Mouse (Mus musculus): ENCODE results near the gene Sox13. TPM values are rescaled to one million over a fixed set of nuclear protein-coding genes. Genes with fewer than 3 reads are reported as not detected.
"Not testable (repeated sequence)": the region's sequence is repeated elsewhere in the genome, so short reads cannot be mapped to it uniquely, and the experiment has no call there.

The Sox13 gene
- polyA plus RNA-seq, 1 experiment from 2014 or later, result 9.0 TPM

DNA sequence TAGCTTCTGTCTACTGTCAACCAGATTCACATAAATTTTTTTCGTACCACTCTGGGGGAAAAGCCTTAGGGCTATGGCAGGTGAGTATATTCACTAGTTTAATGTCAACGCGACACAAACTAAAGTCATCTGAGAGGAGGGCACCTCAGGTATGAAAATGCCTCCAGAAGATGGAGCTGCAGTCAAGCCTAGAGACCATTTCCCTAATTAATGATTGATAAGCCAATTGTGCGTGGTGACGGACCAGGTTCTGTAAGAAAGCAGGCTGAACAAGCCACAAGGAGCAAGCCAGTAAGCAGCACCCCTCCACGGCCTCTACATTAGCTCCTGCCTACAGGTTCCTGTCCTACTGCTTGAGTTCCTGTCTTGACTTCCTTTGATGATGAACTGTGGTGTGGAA, 63.2 kb downstream of the Sox13 start:
- WGBS, result 90% methylated on average over 6 of the region's 6 CpGs
- H3K36me3 ChIP-seq, result no peaks in the 10 kb centered on the region
- H3K27ac ChIP-seq, result no peak overlapping the region
- H3K27me3 ChIP-seq (replicated peaks), result peaks cover 14% of the 10 kb centered on the region; the same call in 1 of the 2 replicates
- H3K4me1 ChIP-seq (replicated peaks), result peaks cover 15% of the 10 kb centered on the region; the same call in 1 of the 2 replicates
- no peak overlapping the region for H3K4me2 ChIP-seq (replicated peaks)
- no peaks in the 10 kb centered on the region; the same call in 1 of the 2 replicates for H3K9me3 ChIP-seq
- no peak for ATAC-seq
- H3K9ac ChIP-seq, result no peak overlapping the region
- no peak overlapping the region for H3K4me3 ChIP-seq (replicated peaks)

DNA sequence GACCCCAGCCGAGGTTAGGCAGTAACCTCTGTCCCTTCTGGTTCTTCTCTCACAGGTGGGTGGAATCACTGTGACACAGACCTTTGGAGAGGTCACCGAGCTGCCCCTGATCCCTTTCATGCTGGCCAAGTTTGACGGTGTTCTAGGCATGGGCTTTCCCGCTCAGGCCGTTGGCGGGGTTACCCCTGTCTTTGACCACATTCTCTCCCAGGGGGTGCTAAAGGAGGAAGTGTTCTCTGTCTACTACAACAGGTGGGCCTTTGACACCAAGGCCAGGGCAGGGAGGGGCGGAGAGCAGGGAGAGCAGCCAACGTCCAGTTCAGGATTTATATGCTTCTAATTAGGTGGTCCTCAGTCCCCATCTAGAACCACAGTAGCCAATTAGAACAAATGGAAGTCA, 67.8 kb downstream of the Sox13 start:
- no peak overlapping the region for H3K4me2 ChIP-seq (replicated peaks)
- H3K27ac ChIP-seq, result no peak overlapping the region
- 0 out of 2 replicates have a peak, but pooled peaks cover 3% of the 10 kb centered on the region for H3K27me3 ChIP-seq (replicated peaks)
- H3K9me3 ChIP-seq, result no peaks in the 10 kb centered on the region; the same call in 1 of the 2 replicates
- no peaks in the 10 kb centered on the region for H3K36me3 ChIP-seq
- H3K9ac ChIP-seq, result no peak overlapping the region
- 58% methylated on average over 8 of the region's 8 CpGs for WGBS
- no peak for ATAC-seq
- H3K4me1 ChIP-seq (replicated peaks), result peaks cover 3% of the 10 kb centered on the region; the same call in 1 of the 2 replicates
- H3K4me3 ChIP-seq (replicated peaks), result no peak overlapping the region

- WGBS, result 48% methylated on average over 15 of the region's 15 CpGs
- Histone ChIP-seq H3K4me1 (replicated peaks) (peaks cover 3% of the 10 kb centered on the region; the same call in 1 of the 2 replicates), H3K4me2 (replicated peaks) (no peak overlapping the region), H3K9me3 (no peaks in the 10 kb centered on the region), H3K27me3 (replicated peaks) (0 out of 2 replicates have a peak, but pooled peaks cover 3% of the 10 kb centered on the region), H3K27ac (no peak overlapping the region), H3K9ac (no peak overlapping the region), H3K4me3 (replicated peaks) (no peak overlapping the region), H3K36me3 (no peaks in the 10 kb centered on the region)
- ATAC-seq, result no peak
These were observed 68.3 kb downstream of the Sox13 start for GRCm38 (mm10) chr1:133355912-133356311.

- H3K27ac ChIP-seq, result no peak overlapping the region
- H3K4me1 ChIP-seq (replicated peaks), result peaks cover 3% of the 10 kb centered on the region; the same call in 1 of the 2 replicates
- H3K9ac ChIP-seq, result no peak overlapping the region
- no peak overlapping the region for H3K4me3 ChIP-seq (replicated peaks)
- 0 out of 2 replicates have a peak, but pooled peaks cover 3% of the 10 kb centered on the region for H3K27me3 ChIP-seq (replicated peaks)
- no peaks in the 10 kb centered on the region for H3K9me3 ChIP-seq
- 37% methylated on average over 5 of the region's 5 CpGs for WGBS
- H3K4me2 ChIP-seq (replicated peaks), result no peak overlapping the region
- no peaks in the 10 kb centered on the region for H3K36me3 ChIP-seq
- no peak for ATAC-seq
These were observed 68.7 kb downstream of the Sox13 start for GRCm38 (mm10) chr1:133355469-133355868.

DNA sequence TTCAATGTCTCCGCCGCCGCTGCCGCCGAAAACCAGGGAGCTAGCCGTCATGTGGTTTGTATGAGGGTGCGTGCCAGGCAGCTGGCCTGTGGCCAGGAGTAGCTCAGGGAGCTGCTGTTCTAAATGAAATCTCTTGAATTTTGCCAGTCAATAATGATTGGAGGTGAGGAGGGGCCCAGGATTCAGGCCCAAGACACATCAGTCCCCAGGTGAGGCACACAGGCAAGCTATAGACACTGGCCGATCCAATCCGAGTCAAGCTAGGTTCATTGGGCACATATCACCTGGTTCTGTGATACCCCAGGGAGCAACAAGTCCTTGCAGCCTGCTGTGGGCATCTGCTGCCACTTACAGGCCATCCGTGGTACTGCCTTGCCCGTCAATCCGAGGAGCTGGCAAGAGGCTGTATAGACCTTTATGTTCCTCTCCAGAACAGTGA, 70.8 kb downstream of the Sox13 start:
- Histone ChIP-seq H3K9ac (no peak overlapping the region), H3K9me3 (no peaks in the 10 kb centered on the region), H3K4me1 (replicated peaks) (peaks cover 3% of the 10 kb centered on the region; the same call in 1 of the 2 replicates), H3K27me3 (replicated peaks) (no peaks in the 10 kb centered on the region), H3K4me2 (replicated peaks) (no peak overlapping the region), H3K27ac (no peak overlapping the region), H3K36me3 (no peaks in the 10 kb centered on the region), H3K4me3 (replicated peaks) (no peak overlapping the region)
- ATAC-seq, result peak; percentile 48; the same call in 1 of the 2 replicates
- 46% methylated on average over 12 of the region's 12 CpGs for WGBS

GRCm38 (mm10) chr1:133351762-133352161, 72.4 kb downstream of the Sox13 start:
- no peak overlapping the region for H3K27ac ChIP-seq
- no peaks in the 10 kb centered on the region for H3K27me3 ChIP-seq (replicated peaks)
- H3K9me3 ChIP-seq, result no peaks in the 10 kb centered on the region
- WGBS, result 55% methylated on average over 9 of the region's 9 CpGs
- no peak overlapping the region for H3K4me3 ChIP-seq (replicated peaks)
- H3K9ac ChIP-seq, result no peak overlapping the region
- H3K36me3 ChIP-seq, result no peaks in the 10 kb centered on the region
- H3K4me2 ChIP-seq (replicated peaks), result no peak overlapping the region
- H3K4me1 ChIP-seq (replicated peaks), result peaks cover 10% of the 10 kb centered on the region
- ATAC-seq, result no peak

DNA sequence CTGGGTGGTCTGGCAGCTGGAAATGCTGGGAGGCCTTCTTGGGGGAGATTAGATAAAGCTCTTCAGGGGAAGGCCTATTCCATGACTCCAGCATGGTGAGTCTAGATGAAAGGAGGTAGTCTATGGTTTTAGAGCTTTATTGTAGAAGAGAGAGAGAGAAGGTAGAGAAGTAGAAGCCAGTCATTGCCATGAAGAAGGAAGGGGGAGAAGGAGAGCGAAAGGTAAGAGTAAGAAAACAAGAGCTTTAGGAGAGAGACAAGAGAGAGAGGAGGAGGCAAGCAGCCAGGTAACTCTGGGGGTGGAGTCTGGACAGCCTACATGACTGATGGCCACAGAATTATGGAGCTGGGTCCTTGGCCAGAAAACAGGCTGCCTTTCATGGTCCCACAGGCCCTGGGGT, 74.0 kb downstream of the Sox13 start, which contains the start of gene Ren1:
Gene Ren1, plus strand, starts transcription at position 301 of the 400 bp plus-strand sequence.
- Histone ChIP-seq H3K36me3 (no peaks in the 10 kb centered on the region), H3K4me2 (replicated peaks) (no peak within 1 kb of the TSS), H3K9me3 (no peaks in the 10 kb centered on the region), H3K4me3 (replicated peaks) (no peak within 1 kb of the TSS), H3K9ac (no peak within 1 kb of the TSS), H3K27ac (no peak within 1 kb of the TSS), H3K27me3 (replicated peaks) (no peaks in the 10 kb centered on the region), H3K4me1 (replicated peaks) (peaks cover 6% of the 10 kb centered on the region; the same call in 1 of the 2 replicates)
- WGBS, result 83% methylated on average over 1 of the region's 1 CpGs
- no peak for ATAC-seq

GRCm38 (mm10) chr1:133347693-133348520, 76.3 kb downstream of the Sox13 start:
- peaks cover 8% of the 10 kb centered on the region; the same call in 1 of the 2 replicates for H3K4me1 ChIP-seq (replicated peaks)
- H3K27ac ChIP-seq, result no peak overlapping the region
- no peaks in the 10 kb centered on the region for H3K9me3 ChIP-seq
- no peaks in the 10 kb centered on the region for H3K36me3 ChIP-seq
- H3K9ac ChIP-seq, result no peak overlapping the region
- no peak overlapping the region for H3K4me2 ChIP-seq (replicated peaks)
- ATAC-seq, result peak; percentile 84
- H3K4me3 ChIP-seq (replicated peaks), result no peak overlapping the region
- H3K27me3 ChIP-seq (replicated peaks), result no peaks in the 10 kb centered on the region
- 52% methylated on average over 11 of the region's 11 CpGs for WGBS

DNA sequence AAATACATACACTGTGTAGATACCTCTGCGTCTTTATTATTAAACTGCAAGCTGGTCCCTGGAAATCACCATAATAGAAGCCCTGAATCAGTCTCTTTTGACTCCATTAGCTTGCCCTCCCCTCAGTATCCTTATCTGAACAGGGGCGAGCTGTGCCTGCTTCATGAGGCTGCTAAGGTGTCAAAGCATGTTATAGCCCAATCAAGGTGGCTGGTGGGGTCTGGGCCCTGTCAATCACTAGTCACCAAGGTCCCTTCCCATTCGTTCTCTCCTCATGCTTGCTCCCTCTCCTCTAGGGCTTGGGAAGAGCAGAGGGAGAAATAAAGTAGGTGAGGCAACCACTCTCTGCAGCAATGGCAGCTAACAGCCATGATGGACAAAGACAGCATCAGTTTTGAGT, 77.0 kb downstream of the Sox13 start:
- Histone ChIP-seq H3K9me3 (no peaks in the 10 kb centered on the region), H3K27me3 (replicated peaks) (no peaks in the 10 kb centered on the region), H3K9ac (no peak overlapping the region), H3K4me3 (replicated peaks) (no peak overlapping the region), H3K4me2 (replicated peaks) (no peak overlapping the region), H3K27ac (no peak overlapping the region), H3K4me1 (replicated peaks) (peaks cover 8% of the 10 kb centered on the region; the same call in 1 of the 2 replicates), H3K36me3 (no peaks in the 10 kb centered on the region)
- ATAC-seq, result 0 out of 2 replicates have a peak, but pooled peaks have one; percentile 15
- 61% methylated on average over 3 of the region's 3 CpGs for WGBS

GRCm38 (mm10) chr1:133346531-133346930, 77.6 kb downstream of the Sox13 start:
- Histone ChIP-seq H3K9me3 (no peaks in the 10 kb centered on the region), H3K27me3 (replicated peaks) (no peaks in the 10 kb centered on the region), H3K4me2 (replicated peaks) (no peak overlapping the region), H3K4me1 (replicated peaks) (peaks cover 8% of the 10 kb centered on the region; the same call in 1 of the 2 replicates), H3K27ac (no peak overlapping the region), H3K9ac (no peak overlapping the region), H3K4me3 (replicated peaks) (no peak overlapping the region), H3K36me3 (no peaks in the 10 kb centered on the region)
- ATAC-seq, result no peak
- WGBS, result 78% methylated on average over 9 of the region's 9 CpGs

DNA sequence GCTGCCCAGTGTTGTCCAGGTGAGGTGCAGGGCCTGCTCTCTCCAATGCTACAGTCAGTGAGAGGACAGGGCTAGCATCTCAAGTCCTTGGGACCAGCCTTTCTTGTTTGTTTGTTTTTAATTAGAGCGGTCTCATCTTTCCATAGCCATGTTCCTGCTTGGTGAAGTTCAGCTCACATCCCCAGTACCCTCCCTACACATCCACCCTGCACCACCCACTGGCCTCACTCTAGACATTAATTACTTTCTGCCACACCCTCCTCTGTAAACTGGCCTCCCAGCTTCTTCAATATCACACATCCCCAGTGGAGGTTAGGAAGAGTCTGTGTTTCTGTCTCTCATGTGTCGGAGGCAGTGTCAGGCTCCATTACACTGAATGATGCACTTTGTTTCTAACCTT, 79.8 kb downstream of the Sox13 start:
- Histone ChIP-seq H3K4me1 (replicated peaks) (peaks cover 8% of the 10 kb centered on the region; the same call in 1 of the 2 replicates), H3K27ac (no peak overlapping the region), H3K9me3 (no peaks in the 10 kb centered on the region), H3K4me3 (replicated peaks) (no peak overlapping the region), H3K4me2 (replicated peaks) (no peak overlapping the region), H3K36me3 (no peaks in the 10 kb centered on the region), H3K9ac (no peak overlapping the region), H3K27me3 (replicated peaks) (no peaks in the 10 kb centered on the region)
- 88% methylated on average over 2 of the region's 2 CpGs for WGBS
- peak; percentile 46 for ATAC-seq

DNA sequence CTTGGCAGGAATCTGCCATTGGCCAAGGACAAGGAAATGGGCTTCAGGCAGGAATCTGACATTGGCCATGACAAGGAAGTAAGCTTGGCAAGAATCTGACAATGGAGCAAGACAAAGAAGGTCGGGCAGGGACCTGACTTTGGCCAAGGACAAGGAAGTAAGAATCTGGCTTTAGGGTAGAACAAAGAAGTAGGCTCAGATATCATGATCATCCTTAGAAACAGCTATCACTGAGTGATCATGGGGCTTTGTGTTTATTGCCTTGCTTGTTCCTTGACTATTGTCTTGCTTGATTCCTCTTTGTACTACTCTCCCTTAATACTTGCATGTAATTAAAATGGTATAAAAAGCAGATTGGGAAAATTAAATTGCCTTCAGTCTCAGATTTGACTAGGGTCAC, 83.8 kb downstream of the Sox13 start:
- not testable (repeated sequence) for ATAC-seq

More for the DNA sequence above, 83.8 kb downstream of the Sox13 start:
- not testable (repeated sequence) for H3K4me3 ChIP-seq (replicated peaks); H3K4me1 ChIP-seq (replicated peaks); H3K4me2 ChIP-seq (replicated peaks); H3K36me3 ChIP-seq; H3K27me3 ChIP-seq (replicated peaks); H3K9me3 ChIP-seq; H3K9ac ChIP-seq; H3K27ac ChIP-seq
- 63% methylated on average over 1 of the region's 1 CpGs for WGBS

Data from intestine, embryonic 15.5 days (tissue).